Mouse (Mus musculus) embryonic stem cell, embryonic (primary cell): Measurements from ENCODE around the gene Lama1.

ENCODE experiments used
- CTCF ChIA-PET, 4 experiments: fragments of 300-600 bp in 2 of 4; fragments of 350-600 bp in 2 of 4; sonication (Branson Sonifier 250); formaldehyde crosslinking; loops; one replicate each; lab custom pipeline; 2022; ENCODE audit warnings: inconsistent platforms in 2 of 4; lab: Charles Lee
- POLR2A ChIA-PET, 4 experiments: fragments of 300-600 bp in 2 of 4; fragments of 350-600 bp in 2 of 4; sonication (Branson Sonifier 250); formaldehyde crosslinking; loops; one replicate each; lab custom pipeline; 2022; ENCODE audit warnings: antibody characterized with exemption in 4 of 4, inconsistent platforms in 1 of 4; lab: Charles Lee

The Lama1 gene

DNA sequence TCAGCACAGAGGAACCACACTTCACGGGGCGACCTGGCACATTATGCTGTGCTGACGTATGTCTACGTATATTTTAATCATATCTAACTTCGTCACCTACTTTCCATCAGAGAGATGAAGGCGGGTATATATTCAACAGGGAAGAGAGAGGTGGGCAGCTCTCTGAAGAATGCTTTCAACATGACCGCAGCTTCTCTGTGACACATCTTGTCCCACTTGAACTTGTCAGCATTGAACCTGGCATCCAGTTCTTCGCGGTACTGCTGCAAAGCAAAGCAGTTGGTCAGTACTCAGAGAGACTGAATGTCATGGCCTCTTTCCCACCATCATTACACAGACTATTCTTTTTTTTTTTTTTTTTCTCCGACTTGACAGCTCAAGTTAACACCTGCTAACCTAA, 167.3 kb downstream of the Lama1 start:
- POLR2A ChIA-PET, result interaction anchor here in 1 of 4 experiments (0.5 kb wide), 1 partner anchor 136 kb away, joined by 7 read pairs; no protein-coding TSS in a partner anchor

DNA sequence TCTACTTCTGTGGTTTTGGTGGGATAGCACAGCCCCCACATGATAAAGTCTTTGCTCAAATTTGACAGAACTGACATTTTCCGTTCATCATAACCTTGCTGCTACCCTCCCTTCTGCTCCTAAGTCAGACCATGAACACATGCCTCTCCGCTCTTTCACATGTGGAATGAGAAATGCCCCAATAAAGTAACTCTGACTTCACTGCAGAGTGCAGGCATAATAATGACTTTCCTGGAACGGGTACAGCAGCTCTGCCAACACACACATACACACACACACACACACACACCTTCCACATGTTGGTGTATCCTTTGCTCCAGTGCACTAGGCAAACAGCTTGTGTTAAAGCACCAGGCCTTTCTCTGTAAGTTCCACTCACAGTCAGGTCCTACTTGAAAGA, 167.9 kb downstream of the Lama1 start:
- ChIA-PET CTCF (interaction anchor here in 1 of 4 experiments (0.6 kb wide), 1 partner anchor 16 kb away, joined by 9 read pairs; no protein-coding TSS in a partner anchor), POLR2A (no interaction called here)

More for the DNA sequence above, 167.3 kb downstream of the Lama1 start:
- CTCF ChIA-PET, result interaction anchor here in 1 of 4 experiments (0.6 kb wide), 1 partner anchor 17 kb away, joined by 9 read pairs; no protein-coding TSS in a partner anchor

DNA sequence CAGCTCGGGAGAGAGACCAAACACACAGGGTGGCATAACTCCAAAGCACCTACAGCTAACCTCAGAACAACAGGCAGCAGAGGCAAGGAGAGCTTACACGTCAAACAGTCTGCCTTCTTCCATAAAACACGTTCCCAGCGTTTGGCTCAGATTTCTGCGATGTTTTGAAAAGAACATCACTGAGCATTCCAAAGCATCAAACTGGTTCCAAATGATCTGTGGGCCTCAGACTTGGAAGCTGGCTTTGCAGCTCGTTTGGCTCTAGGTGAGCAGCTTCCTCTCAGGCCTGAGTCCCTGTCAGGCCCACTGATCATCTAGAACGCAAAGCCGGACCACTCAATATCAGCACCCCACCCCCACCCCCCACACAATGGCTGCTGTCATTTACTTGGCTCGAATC, 169.0 kb downstream of the Lama1 start:
- ChIA-PET CTCF (no interaction called here), POLR2A (no interaction called here)

DNA sequence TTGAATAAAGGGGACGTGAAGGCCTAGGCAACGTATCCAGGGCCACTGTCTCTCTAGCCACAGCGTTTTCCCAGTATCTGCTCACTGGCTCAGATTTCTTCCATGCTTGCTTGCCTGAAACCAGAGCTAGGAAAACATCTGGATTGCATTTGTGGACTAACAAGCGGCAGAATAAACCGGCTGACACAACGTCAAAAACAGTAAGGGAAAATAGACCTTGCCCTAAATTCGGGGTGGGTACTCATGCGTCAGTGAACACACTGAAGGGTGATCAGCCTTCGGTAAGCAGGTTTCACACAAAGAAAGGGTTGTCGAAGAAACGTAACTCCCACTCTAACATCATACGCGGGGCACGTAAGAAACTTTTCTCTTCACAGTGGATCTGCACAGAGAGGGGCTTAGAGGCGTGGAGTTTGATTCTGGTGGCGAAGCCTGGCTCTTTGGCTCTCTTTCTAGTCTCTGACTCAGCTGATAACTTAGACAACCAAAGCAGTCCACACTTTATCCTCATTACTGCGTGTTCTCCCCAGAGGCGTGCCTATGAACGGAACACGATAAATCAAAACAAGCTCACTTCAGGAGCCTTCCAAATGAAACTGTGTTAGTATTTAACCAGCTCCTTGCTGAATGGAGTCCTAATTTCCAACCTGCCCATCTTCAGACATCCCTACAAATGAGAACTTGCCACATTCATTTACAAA, 169.6 kb downstream of the Lama1 start:
- ChIA-PET CTCF (interaction anchor here in 1 of 4 experiments (0.6 kb wide), 1 partner anchor 990 kb away, joined by 4 read pairs; no protein-coding TSS in a partner anchor), POLR2A (no interaction called here)

DNA sequence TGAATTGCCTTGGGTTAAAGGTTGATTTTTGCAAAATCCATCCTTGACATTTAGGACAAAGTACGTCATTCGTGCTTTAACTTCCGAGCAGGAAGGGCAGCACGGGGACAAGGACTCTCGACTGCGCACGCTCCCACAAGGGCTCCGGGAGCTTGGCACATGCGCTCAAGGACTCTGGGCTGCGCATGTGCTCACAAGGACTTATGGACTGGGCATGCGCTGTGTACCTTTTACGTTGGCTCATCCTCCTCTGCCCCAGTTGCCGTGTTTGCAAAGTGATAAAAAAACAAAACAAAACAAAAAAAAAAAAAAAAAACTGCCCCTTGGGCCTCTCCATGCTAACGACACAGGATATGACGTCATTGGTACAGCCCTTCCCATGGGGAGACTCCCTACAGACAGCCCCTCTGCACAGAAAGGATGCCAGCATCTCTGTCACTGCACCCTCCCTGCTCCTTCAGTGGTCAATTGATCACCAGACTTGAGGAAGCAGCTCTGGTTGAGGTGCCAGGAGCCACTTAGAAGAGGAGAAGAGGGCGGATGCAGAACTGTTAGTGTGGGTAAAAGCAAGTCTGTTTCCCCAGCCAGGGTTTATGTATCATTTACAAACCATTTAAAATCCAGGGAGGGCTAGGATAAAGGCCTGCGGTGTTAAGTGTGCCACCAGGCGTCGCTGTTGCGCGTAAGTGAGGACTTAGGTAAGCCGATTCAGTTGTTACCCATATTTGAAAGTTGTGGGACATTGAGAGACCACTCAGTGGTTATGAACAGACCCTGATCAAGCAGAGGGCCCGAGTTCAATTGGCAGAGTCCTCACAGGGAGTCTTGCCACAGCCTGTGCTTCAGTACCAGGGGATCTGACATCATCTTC, 172.9 kb downstream of the Lama1 start:
- POLR2A ChIA-PET, result no interaction called here
- CTCF ChIA-PET, result interaction anchor here in 3 of 4 experiments (0.6 to 0.7 kb wide), 4 partner anchors 362 to 1344 kb away, joined by 3 to 23 read pairs (median 11); no protein-coding TSS in a partner anchor
